20 mouse cellular contexts compared by ENCODE assay signal in genomic region chr5:118468739-118469138, GRCm38 (mm10).
DNase-seq lines count a peak whose midpoint lies in the region; ATAC-seq and TF ChIP-seq lines count a peak whose summit lies in the region.
"Had no signal": no experiment of that assay in that cellular context is flagged by ENCODE, and none has a peak within 500 bp of the region (broad histone marks: within the 10 kb centered on the region; RNA-seq: fewer than 3 reads in every experiment).

No protein-coding gene starts in this region.

- DNase-seq in liver, embryonic 13.5 days: no peak
- DNase-seq in liver, embryonic 11.5 days (ENCODE audit: low spot score): no peak
- peak; percentile 39 for DNase-seq in MEL-GATA-1-ER (ENCODE audit: extremely low read depth, low read depth)
- DNase-seq in midbrain, postnatal 0 days (ENCODE audit: low spot score): no peak
- DNase-seq in spleen, postnatal 36 days (ENCODE audit: low spot score in 2 of 2): no peak
- DNase-seq: adrenal gland, adult 2 months; adrenal gland, postnatal 14 days; cerebellum, adult 18-20 months; cerebellum, adult 9-10 months; cerebellum, postnatal 14 days; embryo, embryonic 11 days; gastrocnemius, postnatal 10 days; heart, adult 11 months had no signal

- TF ChIP-seq CTCF in midbrain, postnatal 0 days (IDR thresholded peaks at IDR 0.05): no peak

- peaks cover 56% of the 10 kb centered on the region for H3K4me1 ChIP-seq in liver, embryonic 13.5 days (replicated peaks)
- H3K4me1 ChIP-seq in liver, embryonic 11.5 days (replicated peaks; ENCODE audit: control insufficient read depth, insufficient read depth, low read length): peaks cover 22% of the 10 kb centered on the region
- H3K4me1 ChIP-seq in midbrain, postnatal 0 days (ENCODE audit: insufficient read depth, low read length): peaks cover 5% of the 10 kb centered on the region; the same call in 1 of the 2 replicates

- no peaks in the 10 kb centered on the region for H3K9me3 ChIP-seq in liver, embryonic 13.5 days (replicated peaks)
- no peaks in the 10 kb centered on the region for H3K9me3 ChIP-seq in liver, embryonic 11.5 days (ENCODE audit: control insufficient read depth, low read length)
- H3K9me3 ChIP-seq in midbrain, postnatal 0 days (ENCODE audit: low read length): no peaks in the 10 kb centered on the region
- H3K9me3 ChIP-seq: hindbrain, embryonic 12.5 days; hindbrain, embryonic 15.5 days had no signal

- no peak overlapping the region for H3K4me2 ChIP-seq in liver, embryonic 13.5 days
- no peak overlapping the region for H3K4me2 ChIP-seq in liver, embryonic 11.5 days
- H3K4me2 ChIP-seq in midbrain, postnatal 0 days (ENCODE audit: low read depth, low read length, poor library complexity, severe bottlenecking): no peak overlapping the region
- H3K4me2 ChIP-seq: heart, embryonic 11.5 days; hindbrain, embryonic 12.5 days; hindbrain, embryonic 15.5 days had no signal

- no peaks in the 10 kb centered on the region for H3K36me3 ChIP-seq in liver, embryonic 13.5 days
- H3K36me3 ChIP-seq in liver, embryonic 11.5 days (ENCODE audit: control insufficient read depth, insufficient read depth, low read length): no peaks in the 10 kb centered on the region
- H3K36me3 ChIP-seq in macrophage (ENCODE audit: inconsistent target): no peaks in the 10 kb centered on the region
- no peaks in the 10 kb centered on the region for H3K36me3 ChIP-seq in midbrain, postnatal 0 days (ENCODE audit: insufficient read depth, low read length)
- H3K36me3 ChIP-seq: hindbrain, embryonic 12.5 days; hindbrain, embryonic 15.5 days had no signal

- no peak overlapping the region for H3K4me3 ChIP-seq in liver, embryonic 13.5 days (replicated peaks)
- no peak overlapping the region for H3K4me3 ChIP-seq in liver, embryonic 11.5 days (ENCODE audit: low read depth, low read length)
- H3K4me3 ChIP-seq in macrophage (ENCODE audit: inconsistent target): no peak overlapping the region
- H3K4me3 ChIP-seq in midbrain, postnatal 0 days (ENCODE audit: low read depth, low read length): no peak overlapping the region
- H3K4me3 ChIP-seq: hindbrain, embryonic 12.5 days; hindbrain, embryonic 15.5 days had no signal

- ATAC-seq in liver, embryonic 13.5 days (ENCODE audit: low read depth): no peak
- no peak for ATAC-seq in liver, embryonic 11.5 days (replicated peaks; ENCODE audit: low FRiP score)
- ATAC-seq in midbrain, postnatal 0 days (ENCODE audit: low FRiP score): no peak
- ATAC-seq: CD4-positive, CD25-positive, alpha-beta regulatory T cell, adult 4 months; forebrain, embryonic 14.5 days; intestine, postnatal 0 days had no signal

- H3K27ac ChIP-seq in liver, embryonic 13.5 days: peak overlapping the region; percentile 51; the same call in 1 of the 2 replicates
- no peak overlapping the region for H3K27ac ChIP-seq in liver, embryonic 11.5 days (ENCODE audit: low read depth, low read length)
- H3K27ac ChIP-seq in macrophage: peak overlapping the region; percentile 54
- no peak overlapping the region for H3K27ac ChIP-seq in midbrain, postnatal 0 days (ENCODE audit: low read depth, low read length)
- H3K27ac ChIP-seq: hindbrain, embryonic 12.5 days; hindbrain, embryonic 15.5 days had no signal

- H3K27me3 ChIP-seq in liver, embryonic 13.5 days: peaks cover 16% of the 10 kb centered on the region
- H3K27me3 ChIP-seq in liver, embryonic 11.5 days (replicated peaks; ENCODE audit: control insufficient read depth, insufficient read depth, low read length): 0 out of 2 replicates have a peak, but pooled peaks cover 4% of the 10 kb centered on the region
- 0 out of 2 replicates have a peak, but pooled peaks cover 5% of the 10 kb centered on the region for H3K27me3 ChIP-seq in midbrain, postnatal 0 days (ENCODE audit: insufficient read depth, low read length)

- H3K79me2 ChIP-seq in macrophage (ENCODE audit: inconsistent target): no peaks in the 10 kb centered on the region

- H3K9ac ChIP-seq in liver, embryonic 13.5 days: no peak overlapping the region
- no peak overlapping the region for H3K9ac ChIP-seq in liver, embryonic 11.5 days (ENCODE audit: low read depth, low read length)
- H3K9ac ChIP-seq in midbrain, postnatal 0 days (replicated peaks; ENCODE audit: low read length, poor library complexity, severe bottlenecking): no peak overlapping the region
- H3K9ac ChIP-seq: hindbrain, embryonic 12.5 days; hindbrain, embryonic 15.5 days had no signal

- WGBS in liver, embryonic 13.5 days (ENCODE audit: insufficient replicate concordance): 28% methylated on average over 4 of the region's 4 CpGs
- 38% methylated on average over 4 of the region's 4 CpGs for WGBS in liver, embryonic 11.5 days
- WGBS in macrophage (ENCODE audit: missing documents): 29% methylated on average over 4 of the region's 4 CpGs
- WGBS in midbrain, postnatal 0 days: 65% methylated on average over 4 of the region's 4 CpGs

Comparison
In these comparisons a context has a peak if more than half of its experiments do, and no peak if none do; other contexts are left out.
1. H3K27ac ChIP-seq: peak in liver, embryonic 13.5 days (single experiment) and macrophage (single experiment); none in liver, embryonic 11.5 days (single experiment) and midbrain, postnatal 0 days (single experiment).